Mouse (Mus musculus): ENCODE data around the gene Marc2. TPM values are rescaled to one million over a fixed set of nuclear protein-coding genes. Genes with fewer than 3 reads are reported as not detected.

Gene Marc2
- polyA plus RNA-seq, 1 experiment from 2014 or later, result 327 TPM

- ATAC-seq (replicated peaks; ENCODE audit: low FRiP score, low read depth), result 0 out of 2 replicates have a peak, but pooled peaks have one; percentile 11
- Histone ChIP-seq H3K9me3 (replicated peaks; ENCODE audit: low read length) (no peaks in the 10 kb centered on the region), H3K4me3 (replicated peaks; ENCODE audit: low read depth, low read length) (no peak overlapping the region), H3K27me3 (ENCODE audit: insufficient read depth, low read length) (no peaks in the 10 kb centered on the region), H3K9ac (ENCODE audit: low read depth, low read length) (no peak overlapping the region), H3K27ac (peak overlapping the region; percentile 63), H3K4me2 (ENCODE audit: low read length) (no peak overlapping the region), H3K36me3 (ENCODE audit: insufficient read depth, low read length) (0 out of 2 replicates have a peak, but pooled peaks cover 4% of the 10 kb centered on the region), H3K4me1 (replicated peaks; ENCODE audit: insufficient read depth, low read length) (peaks cover 12% of the 10 kb centered on the region)
- WGBS, result 70% methylated on average over 11 of the region's 11 CpGs
- no peak for DNase-seq (ENCODE audit: low spot score)
- no peak for TF ChIP-seq CTCF (IDR thresholded peaks at IDR 0.05; ENCODE audit: low read depth)
These were observed 24.6 kb upstream of the Marc2 start for GRCm38 (mm10) chr1:184870646-184871385.

- Histone ChIP-seq H3K9ac (ENCODE audit: low read depth, low read length) (no peak overlapping the region), H3K4me2 (ENCODE audit: low read length) (no peak overlapping the region), H3K4me3 (replicated peaks; ENCODE audit: low read depth, low read length) (no peak overlapping the region), H3K9me3 (replicated peaks; ENCODE audit: low read length) (no peaks in the 10 kb centered on the region), H3K36me3 (ENCODE audit: insufficient read depth, low read length) (0 out of 2 replicates have a peak, but pooled peaks cover 4% of the 10 kb centered on the region), H3K27me3 (ENCODE audit: insufficient read depth, low read length) (no peaks in the 10 kb centered on the region), H3K4me1 (replicated peaks; ENCODE audit: insufficient read depth, low read length) (peaks cover 12% of the 10 kb centered on the region), H3K27ac (peak overlapping the region; percentile 83)
- no peak for TF ChIP-seq CTCF (IDR thresholded peaks at IDR 0.05; ENCODE audit: low read depth)
- ATAC-seq (replicated peaks; ENCODE audit: low FRiP score, low read depth), result no peak
- no peak for DNase-seq (ENCODE audit: low spot score)
- WGBS, result 66% methylated on average over 4 of the region's 4 CpGs
These were observed 23.8 kb upstream of the Marc2 start for GRCm38 (mm10) chr1:184869939-184870565.

- Histone ChIP-seq H3K4me1 (replicated peaks; ENCODE audit: insufficient read depth, low read length) (peaks cover 16% of the 10 kb centered on the region), H3K4me2 (ENCODE audit: low read length) (no peak overlapping the region), H3K27ac (no peak overlapping the region), H3K27me3 (ENCODE audit: insufficient read depth, low read length) (no peaks in the 10 kb centered on the region), H3K9ac (ENCODE audit: low read depth, low read length) (no peak overlapping the region), H3K4me3 (replicated peaks; ENCODE audit: low read depth, low read length) (no peak overlapping the region), H3K36me3 (ENCODE audit: insufficient read depth, low read length) (no peaks in the 10 kb centered on the region), H3K9me3 (replicated peaks; ENCODE audit: low read length) (no peaks in the 10 kb centered on the region)
- 84% methylated on average over 3 of the region's 3 CpGs for WGBS
- no peak for ATAC-seq (replicated peaks; ENCODE audit: low FRiP score, low read depth)
- TF ChIP-seq CTCF (IDR thresholded peaks at IDR 0.05; ENCODE audit: low read depth), result no peak
- no peak for DNase-seq (ENCODE audit: low spot score)
These were observed 21.4 kb upstream of the Marc2 start for GRCm38 (mm10) chr1:184867640-184868120.

- H3K4me3 ChIP-seq (replicated peaks; ENCODE audit: low read depth, low read length), result no peak overlapping the region
- WGBS, result 27% methylated on average over 7 of the region's 7 CpGs
- no peak for ATAC-seq (replicated peaks; ENCODE audit: low FRiP score, low read depth)
These were observed 18.1 kb upstream of the Marc2 start for GRCm38 (mm10) chr1:184864381-184864801.

GRCm38 (mm10) chr1:184862636-184863035 is 16.4 kb upstream of the Marc2 start:
- DNase-seq (ENCODE audit: low spot score) (no peak), ATAC-seq (replicated peaks; ENCODE audit: low FRiP score, low read depth) (no peak)
- Histone ChIP-seq H3K36me3 (ENCODE audit: insufficient read depth, low read length) (no peaks in the 10 kb centered on the region), H3K4me2 (ENCODE audit: low read length) (no peak overlapping the region), H3K4me1 (replicated peaks; ENCODE audit: insufficient read depth, low read length) (0 out of 2 replicates have a peak, but pooled peaks cover 4% of the 10 kb centered on the region), H3K9ac (ENCODE audit: low read depth, low read length) (no peak overlapping the region), H3K27me3 (ENCODE audit: insufficient read depth, low read length) (no peaks in the 10 kb centered on the region), H3K4me3 (replicated peaks; ENCODE audit: low read depth, low read length) (no peak overlapping the region), H3K9me3 (replicated peaks; ENCODE audit: low read length) (no peaks in the 10 kb centered on the region), H3K27ac (no peak overlapping the region)
- WGBS, result 90% methylated on average over 6 of the region's 6 CpGs
- TF ChIP-seq CTCF (IDR thresholded peaks at IDR 0.05; ENCODE audit: low read depth), result no peak

More at GRCm38 (mm10) chr1:184864381-184864801, 18.1 kb upstream of the Marc2 start:
- no peak for DNase-seq (ENCODE audit: low spot score)
- Histone ChIP-seq H3K9ac (ENCODE audit: low read depth, low read length) (no peak overlapping the region), H3K4me2 (ENCODE audit: low read length) (no peak overlapping the region), H3K9me3 (replicated peaks; ENCODE audit: low read length) (no peaks in the 10 kb centered on the region), H3K36me3 (ENCODE audit: insufficient read depth, low read length) (no peaks in the 10 kb centered on the region), H3K27me3 (ENCODE audit: insufficient read depth, low read length) (no peaks in the 10 kb centered on the region), H3K4me1 (replicated peaks; ENCODE audit: insufficient read depth, low read length) (0 out of 2 replicates have a peak, but pooled peaks cover 4% of the 10 kb centered on the region), H3K27ac (peak overlapping the region; percentile 60)
- no peak for TF ChIP-seq CTCF (IDR thresholded peaks at IDR 0.05; ENCODE audit: low read depth)

GRCm38 (mm10) chr1:184861551-184861950 is 15.3 kb upstream of the Marc2 start:
- 61% methylated on average over 2 of the region's 2 CpGs for WGBS
- TF ChIP-seq CTCF (IDR thresholded peaks at IDR 0.05; ENCODE audit: low read depth), result no peak
- Histone ChIP-seq H3K4me3 (replicated peaks; ENCODE audit: low read depth, low read length) (no peak overlapping the region), H3K9me3 (replicated peaks; ENCODE audit: low read length) (no peaks in the 10 kb centered on the region), H3K9ac (ENCODE audit: low read depth, low read length) (no peak overlapping the region), H3K4me1 (replicated peaks; ENCODE audit: insufficient read depth, low read length) (0 out of 2 replicates have a peak, but pooled peaks cover 4% of the 10 kb centered on the region), H3K27me3 (ENCODE audit: insufficient read depth, low read length) (no peaks in the 10 kb centered on the region), H3K4me2 (ENCODE audit: low read length) (no peak overlapping the region), H3K27ac (no peak overlapping the region), H3K36me3 (ENCODE audit: insufficient read depth, low read length) (no peaks in the 10 kb centered on the region)
- ATAC-seq (replicated peaks; ENCODE audit: low FRiP score, low read depth) (peak; percentile 55; the same call in 1 of the 2 replicates), DNase-seq (ENCODE audit: low spot score) (no peak)
